Mouse (Mus musculus) limb, embryonic 11.5 days (tissue): ENCODE results near the gene Kpna4. TPM values are rescaled to one million over a fixed set of nuclear protein-coding genes. Genes with fewer than 3 reads are reported as not detected.

Source experiments
- ATAC-seq: fragments of 200-750 bp; cut with Nextera tagmentation; 2 replicates; pipeline ENCODE4 v1.8.0; 2017; ENCODE audit warnings: low read depth; ENCODE audit not compliant: insufficient number of reproducible peaks, low FRiP score, low TSS enrichment
- DNase-seq: peaks from one replicate; pipeline ENCODE4 v3.0.0-alpha.2; 2015; ENCODE audit warnings: low spot score
- H3K27ac ChIP-seq: fragments of 300-500 bp; sonication (generic); replicated peaks from 2 replicates; pipeline ENCODE4 v1.5.1; 2014; ENCODE audit warnings: low read depth, mild to moderate bottlenecking, low read length
- H3K27me3 ChIP-seq: fragments of 300-500 bp; sonication (generic); 2 replicates; pipeline ENCODE4 v1.6.1; 2014; ENCODE audit warnings: mild to moderate bottlenecking, low read length, mixed read lengths; ENCODE audit not compliant: control insufficient read depth, insufficient read depth
- H3K36me3 ChIP-seq: fragments of 300-500 bp; sonication (generic); 2 replicates; pipeline ENCODE4 v1.6.1; 2014; ENCODE audit warnings: mild to moderate bottlenecking, low read length, moderate library complexity, mixed read lengths; ENCODE audit not compliant: control insufficient read depth, insufficient read depth
- H3K4me1 ChIP-seq: fragments of 300-500 bp; sonication (generic); 2 replicates; pipeline ENCODE4 v1.6.1; 2014; ENCODE audit warnings: low read length, mixed read lengths; ENCODE audit not compliant: control insufficient read depth, insufficient read depth
- H3K4me2 ChIP-seq: fragments of 300-500 bp; sonication (generic); 2 replicates; pipeline ENCODE4 v1.6.1; 2014; ENCODE audit warnings: low read depth, mild to moderate bottlenecking, moderate library complexity; ENCODE audit not compliant: severe bottlenecking
- H3K4me3 ChIP-seq: fragments of 300-500 bp; sonication (generic); 2 replicates; pipeline ENCODE4 v1.5.1; 2014; ENCODE audit warnings: low read depth, low read length
- H3K9ac ChIP-seq: fragments of 300-500 bp; sonication (generic); 2 replicates; pipeline ENCODE4 v1.6.1; 2014; ENCODE audit warnings: mild to moderate bottlenecking, low read length
- H3K9me3 ChIP-seq: fragments of 300-500 bp; sonication (generic); 2 replicates; pipeline ENCODE4 v1.6.1; 2016; ENCODE audit warnings: low read length; ENCODE audit not compliant: control insufficient read depth
- WGBS: fragments of 180-500 bp; shearing (Covaris S2); extraction: QIAGEN DNeasy Blood & Tissue Kit; methylation state at CpG from one replicate; pipeline ENCODE4 v1.1.7; 2014; 5-methylcytosine and 5-hydroxymethylcytosine counted together
- polyA plus RNA-seq: library from polyadenylated mRNA; unstranded; fragments of >200 nt; fragmentation: Nextera tagmentation; extraction: Ambion mirVana; gene quantifications from 2 replicates; pipeline ENCODE4 v1.2.1, GENCODE M21; 2014

Gene Kpna4
- polyA plus RNA-seq, 1 experiment from 2014 or later = 39.1 TPM

GRCm38 (mm10) chr3:69062764-69063163 is 64.1 kb downstream of the Kpna4 start:
- Histone ChIP-seq H3K9ac (no peak overlapping the region), H3K36me3 (no peaks in the 10 kb centered on the region), H3K4me1 (no peaks in the 10 kb centered on the region), H3K4me3 (no peak overlapping the region), H3K27me3 (no peaks in the 10 kb centered on the region), H3K4me2 (no peak overlapping the region), H3K9me3 (no peaks in the 10 kb centered on the region), H3K27ac (no peak overlapping the region)
- WGBS = 96% methylated on average over 1 of the region's 1 CpGs
- ATAC-seq (no peak), DNase-seq (no peak)

DNA sequence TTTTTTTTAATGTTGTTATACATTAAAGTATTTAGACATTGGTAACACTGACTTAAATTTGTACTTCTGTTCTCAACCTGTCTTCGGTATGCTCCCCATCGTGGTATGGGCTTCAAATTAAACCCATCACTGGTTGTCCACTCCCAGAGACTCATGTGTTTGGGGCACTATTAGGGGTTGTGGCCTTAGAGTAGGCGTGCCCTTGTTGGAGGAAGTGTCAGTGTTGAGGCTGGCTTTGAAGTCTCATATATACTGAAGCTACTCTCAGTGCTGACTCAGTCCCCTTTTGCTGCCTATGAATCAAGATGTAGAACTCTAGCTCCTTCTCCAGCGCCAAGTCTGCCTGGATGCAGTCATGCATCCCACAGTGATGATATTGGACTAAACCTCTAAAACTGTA is 66.2 kb downstream of the Kpna4 start:
- Histone ChIP-seq H3K4me2 (no peak overlapping the region), H3K9me3 (no peaks in the 10 kb centered on the region), H3K9ac (no peak overlapping the region), H3K36me3 (no peaks in the 10 kb centered on the region), H3K4me1 (no peaks in the 10 kb centered on the region), H3K27ac (no peak overlapping the region), H3K27me3 (no peaks in the 10 kb centered on the region), H3K4me3 (no peak overlapping the region)
- DNase-seq (no peak), ATAC-seq (no peak)
- WGBS = 94% methylated on average over 4 of the region's 4 CpGs

DNA sequence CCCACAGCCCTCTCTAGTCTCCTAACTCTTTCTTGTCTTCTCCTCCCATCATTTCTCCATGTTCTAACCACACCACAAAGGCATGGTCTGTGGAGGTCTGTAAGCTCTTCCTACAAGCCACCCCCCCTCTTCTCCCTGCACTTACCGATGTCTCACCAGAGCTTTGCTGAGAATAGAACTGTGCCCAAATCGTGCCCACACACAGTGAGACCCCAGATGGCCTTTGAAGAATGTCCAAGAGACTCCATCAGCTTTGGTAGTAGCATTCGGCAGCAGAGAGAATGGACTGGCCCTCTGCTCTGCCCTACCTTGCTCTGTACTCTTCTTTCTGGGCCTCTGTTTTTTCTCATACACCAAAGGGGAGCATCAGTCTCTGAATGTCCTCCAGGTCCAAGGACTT is 71.0 kb downstream of the Kpna4 start:
- ATAC-seq = no peak
- Histone ChIP-seq H3K4me2 (no peak overlapping the region), H3K9me3 (no peaks in the 10 kb centered on the region), H3K36me3 (no peaks in the 10 kb centered on the region), H3K27ac (no peak overlapping the region), H3K9ac (no peak overlapping the region), H3K4me3 (no peak overlapping the region), H3K4me1 (no peaks in the 10 kb centered on the region), H3K27me3 (no peaks in the 10 kb centered on the region)
- WGBS = 86% methylated on average over 3 of the region's 3 CpGs
- no peak for DNase-seq

DNA sequence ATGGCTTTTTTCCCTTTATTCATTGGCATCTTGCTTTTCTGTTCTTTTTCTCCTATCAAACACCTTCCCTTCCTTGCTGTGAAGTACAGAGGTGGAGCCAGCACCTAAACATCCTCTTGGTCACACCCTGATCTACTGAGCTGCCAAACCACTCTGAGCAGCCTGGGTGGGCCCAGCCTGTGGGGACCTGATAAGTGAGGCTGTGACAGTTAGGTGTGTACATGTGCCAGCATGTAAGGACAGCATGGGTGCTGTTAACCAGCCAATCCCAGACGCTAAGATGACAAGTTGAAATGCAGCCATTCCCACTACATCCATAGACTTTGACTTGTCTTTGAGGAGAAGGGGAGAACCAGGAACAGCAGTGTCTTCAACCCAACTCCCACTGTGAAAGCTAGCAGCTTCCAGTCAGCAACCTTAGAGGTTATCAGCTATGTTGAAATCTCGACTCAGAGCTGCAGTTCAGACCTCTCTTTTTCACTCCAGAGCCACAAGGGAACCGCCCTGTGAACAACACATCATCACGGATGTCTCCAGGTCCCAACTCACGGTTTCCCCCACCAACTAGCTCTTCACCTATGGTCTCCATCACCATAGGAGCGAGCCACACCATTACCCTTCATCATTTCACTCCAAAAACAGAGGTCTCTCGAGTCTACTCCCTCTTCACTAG is 72.0 kb downstream of the Kpna4 start:
- no peak for ATAC-seq
- no peak overlapping the region for H3K27ac ChIP-seq
- no peak overlapping the region for H3K4me3 ChIP-seq
- H3K9ac ChIP-seq = no peak overlapping the region
- no peaks in the 10 kb centered on the region for H3K36me3 ChIP-seq
- no peaks in the 10 kb centered on the region for H3K9me3 ChIP-seq
- no peak overlapping the region for H3K4me2 ChIP-seq
- no peaks in the 10 kb centered on the region for H3K27me3 ChIP-seq
- WGBS = 86% methylated on average over 7 of the region's 7 CpGs
- DNase-seq = no peak
- H3K4me1 ChIP-seq = no peaks in the 10 kb centered on the region

- H3K9ac ChIP-seq = no peak overlapping the region
- H3K4me1 ChIP-seq = no peaks in the 10 kb centered on the region
- no peaks in the 10 kb centered on the region for H3K9me3 ChIP-seq
- no peak for DNase-seq
- H3K4me3 ChIP-seq = no peak overlapping the region
- no peak for ATAC-seq
- H3K36me3 ChIP-seq = no peaks in the 10 kb centered on the region
- no peak overlapping the region for H3K27ac ChIP-seq
- no peak overlapping the region for H3K4me2 ChIP-seq
- 91% methylated on average over 11 of the region's 11 CpGs for WGBS
- no peaks in the 10 kb centered on the region for H3K27me3 ChIP-seq
These were observed 75.0 kb downstream of the Kpna4 start for GRCm38 (mm10) chr3:69051894-69052293.

- Histone ChIP-seq H3K4me3 (no peak overlapping the region), H3K9me3 (no peaks in the 10 kb centered on the region), H3K36me3 (no peaks in the 10 kb centered on the region), H3K27me3 (no peaks in the 10 kb centered on the region), H3K27ac (no peak overlapping the region), H3K4me1 (0 out of 2 replicates have a peak, but pooled peaks cover 4% of the 10 kb centered on the region), H3K4me2 (no peak overlapping the region), H3K9ac (no peak overlapping the region)
- no peak for ATAC-seq
- DNase-seq = no peak
- 87% methylated on average over 6 of the region's 6 CpGs for WGBS
These were observed 77.9 kb downstream of the Kpna4 start for GRCm38 (mm10) chr3:69049011-69049410.

GRCm38 (mm10) chr3:69047684-69048083 is 79.2 kb downstream of the Kpna4 start:
- Histone ChIP-seq H3K4me3 (no peak overlapping the region), H3K9me3 (no peaks in the 10 kb centered on the region), H3K9ac (no peak overlapping the region), H3K27ac (no peak overlapping the region), H3K4me1 (0 out of 2 replicates have a peak, but pooled peaks cover 4% of the 10 kb centered on the region), H3K4me2 (no peak overlapping the region), H3K36me3 (no peaks in the 10 kb centered on the region), H3K27me3 (no peaks in the 10 kb centered on the region)
- no peak for ATAC-seq
- 82% methylated on average over 4 of the region's 4 CpGs for WGBS
- no peak for DNase-seq

- H3K4me3 ChIP-seq = no peak overlapping the region
- no peaks in the 10 kb centered on the region for H3K9me3 ChIP-seq
- no peaks in the 10 kb centered on the region for H3K27me3 ChIP-seq
- H3K4me1 ChIP-seq = 0 out of 2 replicates have a peak, but pooled peaks cover 4% of the 10 kb centered on the region
- DNase-seq (no peak), ATAC-seq (no peak)
- no peak overlapping the region for H3K4me2 ChIP-seq
- H3K36me3 ChIP-seq = no peaks in the 10 kb centered on the region
- WGBS = 53% methylated on average over 4 of the region's 4 CpGs
- H3K27ac ChIP-seq = no peak overlapping the region
- H3K9ac ChIP-seq = no peak overlapping the region
These were observed 80.4 kb downstream of the Kpna4 start for GRCm38 (mm10) chr3:69046509-69046908.

DNA sequence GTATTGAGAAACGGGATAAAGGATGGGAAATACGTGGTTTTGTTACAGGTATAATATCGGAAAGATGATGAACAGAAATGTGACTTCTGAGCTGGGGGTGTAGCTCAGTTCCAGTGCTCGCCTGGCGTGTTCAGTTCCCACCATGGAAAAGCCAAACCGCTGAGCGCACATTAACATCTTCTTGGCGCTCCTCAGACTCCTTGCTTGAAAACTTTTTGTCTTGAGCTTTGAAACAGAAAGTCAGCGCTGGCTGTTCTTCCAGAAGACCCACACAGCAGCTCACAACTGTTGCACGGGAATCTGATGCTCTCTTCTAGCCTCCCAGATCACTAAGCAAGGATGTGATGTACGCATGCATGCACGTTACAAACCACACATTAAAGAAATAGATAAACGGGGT is 81.2 kb downstream of the Kpna4 start:
- Histone ChIP-seq H3K4me2 (peak overlapping the region; percentile 67), H3K27me3 (no peaks in the 10 kb centered on the region), H3K9ac (peak overlapping the region; percentile 96), H3K36me3 (peaks cover 3% of the 10 kb centered on the region; the same call in 1 of the 2 replicates), H3K27ac (no peak overlapping the region), H3K9me3 (no peaks in the 10 kb centered on the region), H3K4me3 (peak overlapping the region; percentile 79), H3K4me1 (0 out of 2 replicates have a peak, but pooled peaks cover 7% of the 10 kb centered on the region)
- DNase-seq = peak; percentile 48
- 23% methylated on average over 13 of the region's 13 CpGs for WGBS
- no peak for ATAC-seq
